Mouse (Mus musculus) brain, adult 2 months (tissue): ENCODE data around the gene Agfg2.

Experiments used
- DNase-seq: peaks from one replicate; pipeline ENCODE4 v3.0.0; 2011; ENCODE audit warnings: low read depth, low spot score

Gene Agfg2

DNA sequence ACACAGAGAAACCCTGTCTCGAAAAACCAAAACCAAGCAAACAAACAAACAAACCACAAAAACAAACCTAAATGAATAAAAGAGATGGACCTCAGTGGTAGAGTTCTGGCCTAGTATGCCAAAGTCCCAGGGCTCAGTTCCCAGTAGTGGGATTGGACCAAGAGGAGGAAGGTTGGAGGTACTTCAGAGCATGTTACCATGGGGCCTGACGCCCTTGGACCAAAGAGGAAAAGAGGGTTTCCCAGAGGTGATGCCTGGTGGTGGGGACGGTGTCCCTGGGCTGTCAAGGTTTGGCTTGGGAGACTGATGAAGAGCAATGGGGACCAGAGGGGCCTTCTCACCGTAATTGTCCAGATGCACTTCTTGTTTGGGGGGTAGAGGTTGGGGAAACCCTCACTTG is 74.5 kb downstream of the Agfg2 start:
- DNase-seq: no peak

DNA sequence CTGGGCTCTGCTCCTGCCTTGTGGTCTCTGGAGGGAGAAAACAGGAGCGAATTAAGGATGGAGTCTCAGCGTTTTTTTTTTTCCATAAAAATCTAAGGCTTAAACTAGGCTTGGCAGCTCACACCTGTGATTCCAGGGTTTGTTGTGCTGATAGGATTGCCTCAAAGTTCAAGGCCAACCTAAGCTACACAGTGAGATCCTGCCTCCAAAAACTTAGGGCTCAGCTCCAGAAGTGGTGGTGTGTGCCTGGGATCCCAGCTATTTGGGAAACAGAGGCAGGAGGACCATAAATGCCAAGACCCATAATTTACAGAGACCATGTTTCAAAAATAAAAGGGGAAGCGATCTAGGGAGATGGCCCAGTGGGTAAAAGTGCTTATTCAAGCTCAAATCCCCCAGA is 75.2 kb downstream of the Agfg2 start:
- no peak for DNase-seq

GRCm38 (mm10) chr5:137608654-137609190 is 75.8 kb downstream of the Agfg2 start:
- DNase-seq: no peak

DNA sequence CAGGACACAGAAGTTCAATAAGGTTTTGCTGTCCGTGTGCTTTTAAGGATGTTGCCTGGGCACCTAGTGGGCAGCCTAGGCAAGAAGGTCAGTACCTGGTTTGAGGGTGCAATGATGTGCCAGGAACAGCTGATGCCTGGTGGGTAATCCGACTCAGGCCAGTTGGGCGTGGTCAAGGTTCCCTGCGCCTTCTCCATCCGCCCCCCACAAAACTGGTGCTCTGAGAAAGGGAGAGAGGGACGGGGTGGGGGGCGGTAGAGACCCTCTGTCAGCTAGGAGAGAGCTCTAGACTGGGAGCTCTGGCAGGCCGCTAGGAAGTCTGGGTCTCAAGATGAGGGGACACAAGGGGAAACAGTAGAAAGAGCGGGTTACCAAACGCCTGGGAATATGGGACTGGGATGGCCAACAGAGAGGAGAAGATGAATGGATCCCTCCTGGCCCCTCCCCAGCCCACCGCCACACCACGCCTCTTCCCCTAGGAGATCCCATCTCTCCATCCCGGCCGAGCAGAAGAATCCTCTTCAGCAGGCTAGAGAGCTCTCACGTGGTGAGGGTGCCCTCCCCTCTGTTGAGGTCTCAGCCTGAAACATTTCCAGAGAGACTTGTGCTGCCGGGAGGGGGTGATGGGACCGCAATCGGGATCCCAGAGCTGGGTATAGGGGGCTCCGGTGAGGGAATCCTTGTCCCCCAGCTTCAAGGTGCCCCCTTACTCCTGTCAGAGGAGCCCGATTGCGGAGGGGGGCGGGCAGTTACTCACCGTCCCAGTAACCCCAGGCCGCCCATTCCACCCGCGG is 76.5 kb downstream of the Agfg2 start:
- DNase-seq: no peak

DNA sequence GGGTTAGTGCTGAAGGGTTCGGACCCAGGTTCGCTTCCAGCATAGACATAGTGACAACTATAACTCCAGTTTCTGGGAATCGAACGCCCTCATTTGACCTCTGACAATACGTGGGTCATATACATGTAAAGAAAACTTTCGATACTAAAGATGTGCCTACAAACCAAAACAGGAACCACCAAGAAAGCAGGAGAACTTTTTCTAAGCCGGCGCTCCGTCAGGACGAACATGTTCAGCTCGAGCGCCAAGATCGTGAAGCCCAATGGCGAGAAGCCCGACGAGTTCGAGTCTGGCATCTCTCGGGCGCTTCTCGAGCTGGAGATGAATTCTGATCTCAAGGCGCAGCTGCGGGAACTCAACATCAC is 83.2 kb downstream of the Agfg2 start:
- DNase-seq: no peak

- DNase-seq: peak; percentile 100
These were observed 83.7 kb downstream of the Agfg2 start, which contains the start of gene Mospd3 for GRCm38 (mm10) chr5:137600619-137601364. Gene Mospd3, minus strand, starts transcription at chr5:137601058.
